Mouse (Mus musculus) urinary bladder, adult 2 months (tissue): ENCODE measurements at regions not wholly inside any gene's neighbourhood (a gene's known extent, or its start where the extent isn't known, plus 50 kb on each side); places are given as distances from the start of the nearest gene placed in this dataset.

ENCODE experiments used
- DNase-seq: peaks from one replicate; pipeline ENCODE4 v3.0.0; 2022; ENCODE audit warnings: low spot score

- DNase-seq: no peak
These were observed 195.0 kb downstream of the Pdgfra start for GRCm38 (mm10) chr5:75346836-75347773.

- DNase-seq: no peak
These were observed 195.7 kb downstream of the Pdgfra start for GRCm38 (mm10) chr5:75347774-75348116.

GRCm38 (mm10) chr5:75355266-75355665 is 203.2 kb downstream of the Pdgfra start:
- no peak for DNase-seq

GRCm38 (mm10) chr5:75358869-75359268 is 206.8 kb downstream of the Pdgfra start:
- DNase-seq: no peak

GRCm38 (mm10) chr5:75363832-75364231 is 210.9 kb upstream of the Kit start:
- no peak for DNase-seq

GRCm38 (mm10) chr5:75367282-75367681 is 207.4 kb upstream of the Kit start:
- DNase-seq: no peak

- DNase-seq: no peak
These were observed 206.0 kb upstream of the Kit start for GRCm38 (mm10) chr5:75368691-75369090.

- DNase-seq: no peak
These were observed 201.9 kb upstream of the Kit start for GRCm38 (mm10) chr5:75372849-75373248.

GRCm38 (mm10) chr5:75377311-75378300 is 197.1 kb upstream of the Kit start:
- no peak for DNase-seq

- DNase-seq: no peak
These were observed 196.1 kb upstream of the Kit start for GRCm38 (mm10) chr5:75378655-75379054.

- no peak for DNase-seq
These were observed 194.4 kb upstream of the Kit start for GRCm38 (mm10) chr5:75380340-75380739.

- no peak for DNase-seq
These were observed 192.6 kb upstream of the Kit start for GRCm38 (mm10) chr5:75382138-75382537.

- no peak for DNase-seq
These were observed 186.7 kb upstream of the Kit start for GRCm38 (mm10) chr5:75387886-75388454.

- DNase-seq: no peak
These were observed 185.9 kb upstream of the Kit start for GRCm38 (mm10) chr5:75388699-75389260.

- DNase-seq: no peak
These were observed 185.2 kb upstream of the Kit start for GRCm38 (mm10) chr5:75389433-75389971.

- DNase-seq: no peak
These were observed 175.9 kb upstream of the Kit start for GRCm38 (mm10) chr5:75398820-75399219.

- DNase-seq: no peak
These were observed 173.0 kb upstream of the Kit start for GRCm38 (mm10) chr5:75401734-75402133.

- no peak for DNase-seq
These were observed 172.1 kb upstream of the Kit start for GRCm38 (mm10) chr5:75402631-75403030.

- no peak for DNase-seq
These were observed 171.2 kb upstream of the Kit start for GRCm38 (mm10) chr5:75403531-75403930.

GRCm38 (mm10) chr5:75404601-75405285 is 170.0 kb upstream of the Kit start:
- no peak for DNase-seq

- no peak for DNase-seq
These were observed 169.2 kb upstream of the Kit start for GRCm38 (mm10) chr5:75405496-75405895.
